Mouse (Mus musculus) intestine, embryonic 16.5 days (tissue): ENCODE measurements at regions not wholly inside any gene's neighbourhood (a gene's known extent, or its start where the extent isn't known, plus 50 kb on each side); places are given as distances from the start of the nearest gene placed in this dataset.

Source experiments
- ATAC-seq: fragments of 200-750 bp; cut with Nextera tagmentation; 2 replicates; pipeline ENCODE4 v1.8.0; 2017; ENCODE audit warnings: moderate TSS enrichment, moderate library complexity
- H3K27ac ChIP-seq: fragments of 300-500 bp; sonication (generic); 2 replicates; pipeline ENCODE4 v1.5.1; 2014; ENCODE audit warnings: mild to moderate bottlenecking, low read length
- H3K27me3 ChIP-seq: fragments of 300-500 bp; sonication (generic); replicated peaks from 2 replicates; pipeline ENCODE4 v1.6.1; 2014; ENCODE audit warnings: low read length, control low read depth, mixed read lengths; ENCODE audit not compliant: control insufficient read depth, insufficient read depth
- H3K36me3 ChIP-seq: fragments of 300-500 bp; sonication (generic); 2 replicates; pipeline ENCODE4 v1.6.1; 2014; ENCODE audit warnings: low read length, control low read depth; ENCODE audit not compliant: control insufficient read depth, insufficient read depth
- H3K4me1 ChIP-seq: fragments of 300-500 bp; sonication (generic); 2 replicates; pipeline ENCODE4 v1.6.1; 2014; ENCODE audit warnings: low read length, control low read depth, mixed read lengths; ENCODE audit not compliant: control insufficient read depth, insufficient read depth
- H3K4me2 ChIP-seq: fragments of 300-500 bp; sonication (generic); 2 replicates; pipeline ENCODE4 v1.6.1; 2014; ENCODE audit warnings: low read depth, low read length, control low read depth
- H3K4me3 ChIP-seq: fragments of 300-500 bp; sonication (generic); 2 replicates; pipeline ENCODE4 v1.5.1; 2014; ENCODE audit warnings: mild to moderate bottlenecking, low read length
- H3K9ac ChIP-seq: fragments of 300-500 bp; sonication (generic); 2 replicates; pipeline ENCODE4 v1.6.1; 2014; ENCODE audit warnings: low read depth, low read length
- H3K9me3 ChIP-seq: fragments of 300-500 bp; sonication (generic); 2 replicates; pipeline ENCODE4 v1.6.1; 2016; ENCODE audit warnings: low read length, control low read depth; ENCODE audit not compliant: control insufficient read depth
- WGBS: fragments of 180-500 bp; shearing (Covaris S2); extraction: QIAGEN DNeasy Blood & Tissue Kit; methylation state at CpG from one replicate; pipeline ENCODE4 v1.1.7; 2014; 5-methylcytosine and 5-hydroxymethylcytosine counted together

DNA sequence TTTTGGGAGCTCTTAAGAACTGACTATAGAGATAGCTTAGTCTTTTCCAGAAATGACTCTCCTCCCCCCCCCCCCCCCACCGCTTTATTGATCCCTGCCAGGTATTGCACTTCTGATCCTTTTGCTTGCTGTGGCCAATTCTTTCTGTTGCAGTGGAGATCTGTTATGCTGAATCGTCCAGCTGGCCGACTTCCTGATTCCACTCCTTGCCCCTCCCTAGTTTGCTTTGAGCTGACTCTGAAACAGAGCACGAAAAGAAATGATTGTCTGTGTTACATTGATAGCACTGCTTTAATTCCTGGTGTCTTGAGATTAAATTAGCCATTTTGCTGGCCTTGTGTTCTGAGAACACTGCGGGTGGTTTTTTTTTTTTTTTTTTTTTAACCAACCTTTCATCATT is 233.5 kb upstream of the Rps6ka3 start:
- ATAC-seq: 0 out of 2 replicates have a peak, but pooled peaks have one; percentile 58
- no peaks in the 10 kb centered on the region for H3K27me3 ChIP-seq
- H3K36me3 ChIP-seq: no peaks in the 10 kb centered on the region
- no peak overlapping the region for H3K4me3 ChIP-seq
- H3K4me1 ChIP-seq: no peaks in the 10 kb centered on the region
- no peak overlapping the region for H3K27ac ChIP-seq
- H3K9me3 ChIP-seq: no peaks in the 10 kb centered on the region
- no peak overlapping the region for H3K9ac ChIP-seq
- H3K4me2 ChIP-seq: no peak overlapping the region
- WGBS: 45% methylated on average over 4 of the region's 5 CpGs

GRCm38 (mm10) chrX:158984721-158985120 is 225.4 kb upstream of the Rps6ka3 start:
- ATAC-seq: no peak

DNA sequence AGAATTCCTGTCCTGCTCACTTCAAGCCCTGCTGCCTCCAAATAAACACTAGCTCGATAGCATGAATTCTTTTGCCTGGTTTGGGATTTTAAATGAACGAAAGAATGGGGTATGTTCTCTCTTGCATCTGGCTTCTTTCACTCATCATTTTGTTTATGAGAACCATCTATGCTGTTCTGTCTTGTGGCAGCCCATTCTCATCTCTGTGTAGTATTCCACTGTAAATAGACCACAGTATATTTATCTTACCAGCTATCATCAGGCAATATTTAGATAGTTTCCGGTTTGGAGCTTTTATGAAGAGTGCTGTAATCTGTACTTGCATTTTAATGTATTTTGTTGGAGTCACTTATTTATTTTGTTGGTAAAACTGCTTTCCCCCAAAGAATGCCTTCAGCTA is 222.4 kb upstream of the Rps6ka3 start:
- 46% methylated on average over 3 of the region's 3 CpGs for WGBS

More at GRCm38 (mm10) chrX:158984721-158985120, 225.4 kb upstream of the Rps6ka3 start:
- no peaks in the 10 kb centered on the region for H3K36me3 ChIP-seq
- no peaks in the 10 kb centered on the region for H3K4me1 ChIP-seq
- no peak overlapping the region for H3K9ac ChIP-seq
- H3K9me3 ChIP-seq: no peaks in the 10 kb centered on the region
- no peak overlapping the region for H3K4me3 ChIP-seq
- H3K27me3 ChIP-seq: no peaks in the 10 kb centered on the region
- whole genome bisulfite sequencing: 85% methylated on average over 2 of the region's 2 CpGs
- H3K27ac ChIP-seq: no peak overlapping the region
- H3K4me2 ChIP-seq: no peak overlapping the region

GRCm38 (mm10) chrX:159018955-159019354 is 191.2 kb upstream of the Rps6ka3 start:
- WGBS: 64% methylated on average over 1 of the region's 1 CpGs

More for the DNA sequence above, 222.4 kb upstream of the Rps6ka3 start:
- Histone ChIP-seq H3K27me3 (no peaks in the 10 kb centered on the region), H3K27ac (no peak overlapping the region), H3K9ac (no peak overlapping the region), H3K4me3 (no peak overlapping the region), H3K4me1 (no peaks in the 10 kb centered on the region), H3K4me2 (no peak overlapping the region), H3K9me3 (no peaks in the 10 kb centered on the region), H3K36me3 (no peaks in the 10 kb centered on the region)
- ATAC-seq: no peak

DNA sequence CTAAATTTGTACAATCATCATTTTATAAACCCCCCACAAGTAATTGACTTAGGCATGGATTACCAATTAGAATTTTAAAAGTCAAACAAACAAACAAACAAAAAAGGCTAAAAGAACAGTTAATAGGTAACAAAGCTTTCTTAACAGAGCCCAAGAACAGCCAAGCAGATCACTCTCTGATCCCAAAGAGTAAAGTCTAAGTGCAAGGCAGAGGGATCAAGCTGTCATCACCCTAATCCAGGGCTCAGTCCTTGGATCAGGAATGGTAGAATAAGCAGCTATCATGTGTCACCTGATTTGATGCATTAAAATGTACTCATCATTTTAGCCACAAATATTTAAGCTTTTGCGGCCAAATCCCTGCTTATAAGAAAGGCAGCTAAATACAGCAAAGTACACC is 183.8 kb upstream of the Rps6ka3 start:
- no peak overlapping the region for H3K4me2 ChIP-seq
- no peak overlapping the region for H3K4me3 ChIP-seq
- WGBS: 91% methylated on average over 1 of the region's 1 CpGs
- H3K36me3 ChIP-seq: no peaks in the 10 kb centered on the region
- ATAC-seq: no peak
- no peaks in the 10 kb centered on the region for H3K4me1 ChIP-seq
- H3K27ac ChIP-seq: no peak overlapping the region
- H3K9ac ChIP-seq: no peak overlapping the region
- no peaks in the 10 kb centered on the region for H3K9me3 ChIP-seq
- 0 out of 2 replicates have a peak, but pooled peaks cover 2% of the 10 kb centered on the region for H3K27me3 ChIP-seq

More at GRCm38 (mm10) chrX:159018955-159019354, 191.2 kb upstream of the Rps6ka3 start:
- H3K27me3 ChIP-seq: no peaks in the 10 kb centered on the region
- ATAC-seq: no peak
- no peak overlapping the region for H3K27ac ChIP-seq
- H3K9me3 ChIP-seq: no peaks in the 10 kb centered on the region
- no peak overlapping the region for H3K4me2 ChIP-seq
- H3K36me3 ChIP-seq: no peaks in the 10 kb centered on the region
- H3K4me3 ChIP-seq: no peak overlapping the region
- no peak overlapping the region for H3K9ac ChIP-seq
- H3K4me1 ChIP-seq: no peaks in the 10 kb centered on the region

- Histone ChIP-seq H3K4me2 (no peak overlapping the region), H3K9ac (no peak overlapping the region), H3K9me3 (no peaks in the 10 kb centered on the region), H3K36me3 (no peaks in the 10 kb centered on the region), H3K27ac (no peak overlapping the region), H3K27me3 (0 out of 2 replicates have a peak, but pooled peaks cover 2% of the 10 kb centered on the region), H3K4me3 (no peak overlapping the region), H3K4me1 (no peaks in the 10 kb centered on the region)
- no peak for ATAC-seq
- WGBS: 72% methylated on average over 4 of the region's 4 CpGs
Measured at GRCm38 (mm10) chrX:159031927-159032326, 178.2 kb upstream of the Rps6ka3 start.

GRCm38 (mm10) chrX:159043432-159043831 is 166.7 kb upstream of the Rps6ka3 start:
- H3K27me3 ChIP-seq: no peaks in the 10 kb centered on the region
- H3K9me3 ChIP-seq: no peaks in the 10 kb centered on the region
- H3K27ac ChIP-seq: no peak overlapping the region
- WGBS: 23% methylated on average over 3 of the region's 3 CpGs
- no peaks in the 10 kb centered on the region for H3K4me1 ChIP-seq
- H3K4me2 ChIP-seq: no peak overlapping the region
- no peaks in the 10 kb centered on the region for H3K36me3 ChIP-seq
- H3K9ac ChIP-seq: no peak overlapping the region
- no peak overlapping the region for H3K4me3 ChIP-seq
- no peak for ATAC-seq

DNA sequence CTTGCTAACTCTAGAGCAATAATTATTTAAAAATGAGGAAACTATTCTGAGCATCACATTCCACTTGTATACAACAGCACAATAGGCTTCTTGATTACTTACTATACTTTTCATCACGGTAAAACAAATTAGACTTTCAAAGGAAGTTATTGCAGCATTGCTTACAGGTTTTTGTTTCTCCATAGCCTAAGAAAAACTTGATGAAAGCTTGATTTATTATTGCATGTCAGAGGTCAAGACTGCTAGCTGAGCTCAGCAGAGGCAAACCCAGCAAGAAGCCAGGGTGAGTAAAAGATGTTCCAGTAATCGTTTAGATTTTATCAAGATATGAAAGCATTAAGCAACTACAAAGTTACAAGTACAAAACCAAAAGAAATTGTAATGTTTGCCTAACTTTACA is 162.2 kb upstream of the Rps6ka3 start:
- Histone ChIP-seq H3K4me3 (no peak overlapping the region), H3K27me3 (no peaks in the 10 kb centered on the region), H3K9me3 (no peaks in the 10 kb centered on the region), H3K4me2 (no peak overlapping the region), H3K36me3 (no peaks in the 10 kb centered on the region), H3K27ac (no peak overlapping the region), H3K9ac (no peak overlapping the region), H3K4me1 (no peaks in the 10 kb centered on the region)
- WGBS: 30% methylated on average over 2 of the region's 2 CpGs
- no peak for ATAC-seq

- ATAC-seq: no peak
- no peaks in the 10 kb centered on the region for H3K27me3 ChIP-seq
- H3K4me3 ChIP-seq: no peak overlapping the region
- H3K4me1 ChIP-seq: no peaks in the 10 kb centered on the region
- no peak overlapping the region for H3K4me2 ChIP-seq
- no peaks in the 10 kb centered on the region for H3K36me3 ChIP-seq
- WGBS: 57% methylated on average over 8 of the region's 8 CpGs
- H3K27ac ChIP-seq: no peak overlapping the region
- H3K9ac ChIP-seq: no peak overlapping the region
- no peaks in the 10 kb centered on the region for H3K9me3 ChIP-seq
Measured at GRCm38 (mm10) chrX:159055689-159056461, 154.2 kb upstream of the Rps6ka3 start.

GRCm38 (mm10) chrX:159056462-159056805 is 153.7 kb upstream of the Rps6ka3 start:
- no peak overlapping the region for H3K4me3 ChIP-seq
- H3K27me3 ChIP-seq: no peaks in the 10 kb centered on the region
- no peak overlapping the region for H3K27ac ChIP-seq
- H3K4me2 ChIP-seq: no peak overlapping the region
- no peaks in the 10 kb centered on the region for H3K9me3 ChIP-seq
- no peak for ATAC-seq
- H3K4me1 ChIP-seq: no peaks in the 10 kb centered on the region
- no peaks in the 10 kb centered on the region for H3K36me3 ChIP-seq
- H3K9ac ChIP-seq: no peak overlapping the region
